Mouse (Mus musculus): ENCODE data around the gene Tmed6.

- TF ChIP-seq ZNF384 (IDR thresholded peaks at IDR 0.05; ENCODE audit: low read depth, low read length) (peak; percentile 89), ZC3H11A (IDR thresholded peaks at IDR 0.05; ENCODE audit: borderline replicate concordance, low read depth, low read length) (no peak), MAFK (IDR thresholded peaks at IDR 0.05; ENCODE audit: insufficient read depth, low read depth, low read length) (no peak)
These were observed 31.1 kb upstream of the Tmed6 start, which contains the start of gene Terf2 for GRCm38 (mm10) chr8:107096366-107097036.
